Mouse (Mus musculus) lung, adult 2 months (tissue): ENCODE measurements at regions not wholly inside any gene's neighbourhood (a gene's known extent, or its start where the extent isn't known, plus 50 kb on each side); places are given as distances from the start of the nearest gene placed in this dataset.

Experiments
- CTCF ChIP-seq: fragments of 200-500 bp; IDR thresholded peaks from 2 replicates; pipeline ENCODE4 v1.5.1; 2011; ENCODE audit warnings: mild to moderate bottlenecking, low read length, control low read depth; ENCODE audit not compliant: insufficient read depth
- POLR2A ChIP-seq: fragments of 200-500 bp; IDR thresholded peaks from 2 replicates; pipeline ENCODE4 v1.6.1; 2011; ENCODE audit warnings: low read depth, mild to moderate bottlenecking, control low read depth, low read length, borderline replicate concordance; ENCODE audit errors: extremely low read depth

- TF ChIP-seq POLR2A (no peak), CTCF (no peak)
Observed at GRCm38 (mm10) chr12:25298766-25299165, 201.8 kb upstream of the Id2 start.
